Mouse (Mus musculus) adrenal gland, adult 2 months (tissue): ENCODE data around the gene Folr2. TPM values are rescaled to one million over a fixed set of nuclear protein-coding genes. Genes with fewer than 3 reads are reported as not detected.

Experiments
- DNase-seq: peaks from one replicate; pipeline ENCODE4 v3.0.0; 2021
- microRNA-seq, 2 experiments: library from miRNA; unstranded; fragments of <30 nt; microRNA quantifications; one replicate each; pipeline ENCODE4 v1.2.0; 2021
- polyA plus RNA-seq: library from polyadenylated mRNA; depleted of rRNA; stranded (reverse); fragments of >200 nt; gene quantifications from 2 replicates; pipeline ENCODE4 v1.2.3, GENCODE M21; 2012; rRNA removed
- total RNA-seq, 2 experiments: library from RNA; stranded (reverse); gene quantifications; 2 replicates each; pipeline ENCODE4 v1.2.3; 2021

The Folr2 gene
- total and polyA plus RNA-seq, 3 experiments, result 3.2 to 4.5 (median 3.9) TPM

- DNase-seq, result peak; percentile 24
Observed at GRCm38 (mm10) chr7:101823758-101824630, 33.0 kb downstream of the Folr2 start.

- DNase-seq, result peak; percentile 73
Observed at GRCm38 (mm10) chr7:101822836-101823757, 33.9 kb downstream of the Folr2 start.

- peak; percentile 79 for DNase-seq
Observed at GRCm38 (mm10) chr7:101821571-101822501, 35.2 kb downstream of the Folr2 start.

- DNase-seq, result peak; percentile 30
Observed at GRCm38 (mm10) chr7:101820295-101821030, 36.5 kb downstream of the Folr2 start.

GRCm38 (mm10) chr7:101817861-101818401, 39.1 kb downstream of the Folr2 start, which contains the start of gene Phox2a:
TSS of gene Phox2a (plus strand) at chr7:101818313.
- DNase-seq, result peak; percentile 44

Small RNAs within 50 kb of the gene (microRNA-seq; reads per million reads assigned to microRNA genes)
- 0 reads per million in 2 experiments for gene Gm22655

Other genes starting within 250 kb of the Folr2 start
- 10 to 100 TPM; 87.6 to 89.5 TPM for gene Clpb, start 193.6 kb downstream of the Folr2 start, total RNA-seq
- gene Clpb, start 193.6 kb downstream of the Folr2 start, polyA plus RNA-seq, result 23.6 and 27.8 TPM in 2 replicates
- 10 to 100 TPM; 15.6 to 45.9 TPM for gene Phox2a, start 38.9 kb downstream of the Folr2 start, total RNA-seq
- gene Phox2a, start 38.9 kb downstream of the Folr2 start, polyA plus RNA-seq, result 40.1 and 48.0 TPM in 2 replicates
- 10 to 100 TPM; 81.2 to 90.1 TPM for gene Inppl1, start 19.0 kb downstream of the Folr2 start, total RNA-seq
- gene Inppl1, start 19.0 kb downstream of the Folr2 start, polyA plus RNA-seq, result 139 and 142 TPM in 2 replicates
- 10 to 100 TPM; 34.2 to 35.7 TPM for gene Anapc15, start 6.5 kb upstream of the Folr2 start, total RNA-seq
- 32.3 and 39.9 TPM in 2 replicates for gene Anapc15, start 6.5 kb upstream of the Folr2 start, polyA plus RNA-seq
- 10 to 100 TPM in 1 of 2 experiments, under 1 TPM in 1; 0.86 to 22.0 TPM for gene Folr1, start 13.6 kb upstream of the Folr2 start, total RNA-seq
- 1.3 and 2.6 TPM in 2 replicates for gene Folr1, start 13.6 kb upstream of the Folr2 start, polyA plus RNA-seq
- 100 to 1,000 TPM; 106 to 131 TPM for gene Lamtor1, start 48.7 kb upstream of the Folr2 start, total RNA-seq
- 298 TPM in 2 replicates for gene Lamtor1, start 48.7 kb upstream of the Folr2 start, polyA plus RNA-seq
- gene Tomt, start 49.2 kb upstream of the Folr2 start, total RNA-seq, result not detected
- not detected in 2 replicates for gene Tomt, start 49.2 kb upstream of the Folr2 start, polyA plus RNA-seq
- 10 to 100 TPM; 11.7 to 17.3 TPM for gene Lrrc51, start 76.7 kb upstream of the Folr2 start, total RNA-seq
- 9.4 and 10.3 TPM in 2 replicates for gene Lrrc51, start 76.7 kb upstream of the Folr2 start, polyA plus RNA-seq
- gene Numa1, start 76.9 kb upstream of the Folr2 start, total RNA-seq, result 100 to 1,000 TPM; 167 to 176 TPM
- 89.3 and 96.6 TPM in 2 replicates for gene Numa1, start 76.9 kb upstream of the Folr2 start, polyA plus RNA-seq
- gene Il18bp, start 161.5 kb upstream of the Folr2 start, total RNA-seq, result 10 to 100 TPM in 1 of 2 experiments, 1 to 10 TPM in 1; 6.1 to 22.2 TPM
- gene Il18bp, start 161.5 kb upstream of the Folr2 start, polyA plus RNA-seq, result 15.5 and 18.2 TPM in 2 replicates
- 10 to 100 TPM; 28.5 to 36.9 TPM for gene Rnf121, start 208.3 kb upstream of the Folr2 start, total RNA-seq
- gene Rnf121, start 208.3 kb upstream of the Folr2 start, polyA plus RNA-seq, result 12.3 and 12.8 TPM in 2 replicates
- 10 to 100 TPM; 11.8 to 12.0 TPM for gene Xndc1, start 208.3 kb upstream of the Folr2 start, total RNA-seq
- gene Xndc1, start 208.3 kb upstream of the Folr2 start, polyA plus RNA-seq, result 22.3 and 29.9 TPM in 2 replicates
- under 1 TPM; 0.63 to 0.79 TPM for gene Xntrpc, start 208.5 kb upstream of the Folr2 start, total RNA-seq
- gene Xntrpc, start 208.5 kb upstream of the Folr2 start, polyA plus RNA-seq, result 2.4 and 2.5 TPM in 2 replicates
- under 1 TPM in 1 of 2 experiments, not detected in 1; 0.35 TPM for gene Trpc2, start 225.9 kb upstream of the Folr2 start, total RNA-seq
- not detected in 2 replicates for gene Trpc2, start 225.9 kb upstream of the Folr2 start, polyA plus RNA-seq
- gene Art1, start 244.5 kb upstream of the Folr2 start, total RNA-seq, result not detected
- 0.28 TPM in 1 of 2 replicates, not detected in the other for gene Art1, start 244.5 kb upstream of the Folr2 start, polyA plus RNA-seq